Mouse (Mus musculus): ENCODE results near the gene Myh3. TPM values are rescaled to one million over a fixed set of nuclear protein-coding genes. Genes with fewer than 3 reads are reported as not detected.

Gene Myh3
- 0.01 and 0.02 TPM in 2 replicates for polyA plus RNA-seq (2012; rRNA removed)

GRCm38 (mm10) chr11:67078000-67078399, at the start of gene Myh3:
Gene Myh3, plus strand, starts transcription at chr11:67078300.
- TF ChIP-seq CTCF (conservative IDR thresholded peaks at IDR 0.05; ENCODE audit: insufficient read depth, insufficient read length, low read depth, low read length) = no peak
- no peak for TF ChIP-seq POLR2A (IDR thresholded peaks at IDR 0.05; ENCODE audit: low read depth, low read length)
- Histone ChIP-seq H3K36me3 (ENCODE audit: control insufficient read depth, insufficient read depth, low read length) (no peaks in the 10 kb centered on the region), H3K27ac (ENCODE audit: insufficient read depth, low read depth, low read length) (no peak within 1 kb of the TSS), H3K27me3 (replicated peaks; ENCODE audit: control insufficient read depth, insufficient read depth, low read length) (no peaks in the 10 kb centered on the region), H3K4me3 (ENCODE audit: insufficient read depth, low read depth, low read length) (no peak within 1 kb of the TSS), H3K4me1 (ENCODE audit: control insufficient read depth, insufficient read depth, low read length) (no peaks in the 10 kb centered on the region)
- no peak for DNase-seq
- WGBS = 80% methylated on average over 5 of the region's 5 CpGs

GRCm38 (mm10) chr11:67030904-67031602, 47.0 kb upstream of the Myh3 start:
- 52% methylated on average over 16 of the region's 16 CpGs for WGBS
- TF ChIP-seq POLR2A (IDR thresholded peaks at IDR 0.05; ENCODE audit: low read depth, low read length) (no peak), CTCF (conservative IDR thresholded peaks at IDR 0.05; ENCODE audit: insufficient read depth, insufficient read length, low read depth, low read length) (0 out of 2 replicates have a peak, but pooled peaks have one; percentile 13)

GRCm38 (mm10) chr11:67031603-67031915, 46.5 kb upstream of the Myh3 start:
- no peak for DNase-seq
- Histone ChIP-seq H3K27ac (ENCODE audit: insufficient read depth, low read depth, low read length) (no peak overlapping the region), H3K36me3 (ENCODE audit: control insufficient read depth, insufficient read depth, low read length) (no peaks in the 10 kb centered on the region), H3K4me3 (ENCODE audit: insufficient read depth, low read depth, low read length) (no peak overlapping the region), H3K4me1 (ENCODE audit: control insufficient read depth, insufficient read depth, low read length) (peaks cover 4% of the 10 kb centered on the region; the same call in 1 of the 2 replicates), H3K27me3 (replicated peaks; ENCODE audit: control insufficient read depth, insufficient read depth, low read length) (no peaks in the 10 kb centered on the region)
- 54% methylated on average over 2 of the region's 2 CpGs for WGBS
- TF ChIP-seq CTCF (conservative IDR thresholded peaks at IDR 0.05; ENCODE audit: insufficient read depth, insufficient read length, low read depth, low read length) (no peak), POLR2A (IDR thresholded peaks at IDR 0.05; ENCODE audit: low read depth, low read length) (no peak)

More at GRCm38 (mm10) chr11:67030904-67031602, 47.0 kb upstream of the Myh3 start:
- no peak for DNase-seq
- Histone ChIP-seq H3K27me3 (replicated peaks; ENCODE audit: control insufficient read depth, insufficient read depth, low read length) (no peaks in the 10 kb centered on the region), H3K36me3 (ENCODE audit: control insufficient read depth, insufficient read depth, low read length) (no peaks in the 10 kb centered on the region), H3K4me1 (ENCODE audit: control insufficient read depth, insufficient read depth, low read length) (peaks cover 4% of the 10 kb centered on the region; the same call in 1 of the 2 replicates), H3K4me3 (ENCODE audit: insufficient read depth, low read depth, low read length) (no peak overlapping the region), H3K27ac (ENCODE audit: insufficient read depth, low read depth, low read length) (no peak overlapping the region)

GRCm38 (mm10) chr11:67034775-67035485, 43.2 kb upstream of the Myh3 start:
- H3K4me1 ChIP-seq (ENCODE audit: control insufficient read depth, insufficient read depth, low read length) = peaks cover 4% of the 10 kb centered on the region; the same call in 1 of the 2 replicates
- 45% methylated on average over 4 of the region's 4 CpGs for WGBS
- H3K36me3 ChIP-seq (ENCODE audit: control insufficient read depth, insufficient read depth, low read length) = 0 out of 2 replicates have a peak, but pooled peaks cover 1% of the 10 kb centered on the region
- no peak overlapping the region for H3K4me3 ChIP-seq (ENCODE audit: insufficient read depth, low read depth, low read length)
- H3K27ac ChIP-seq (ENCODE audit: insufficient read depth, low read depth, low read length) = peak overlapping the region; percentile 62
- H3K27me3 ChIP-seq (replicated peaks; ENCODE audit: control insufficient read depth, insufficient read depth, low read length) = no peaks in the 10 kb centered on the region
- TF ChIP-seq POLR2A (IDR thresholded peaks at IDR 0.05; ENCODE audit: low read depth, low read length) (no peak), CTCF (conservative IDR thresholded peaks at IDR 0.05; ENCODE audit: insufficient read depth, insufficient read length, low read depth, low read length) (no peak)
- DNase-seq = peak; percentile 77

- DNase-seq = peak; percentile 84
- peaks cover 4% of the 10 kb centered on the region; the same call in 1 of the 2 replicates for H3K4me1 ChIP-seq (ENCODE audit: control insufficient read depth, insufficient read depth, low read length)
- peak overlapping the region; percentile 25; the same call in 1 of the 2 replicates for H3K27ac ChIP-seq (ENCODE audit: insufficient read depth, low read depth, low read length)
- no peaks in the 10 kb centered on the region for H3K27me3 ChIP-seq (replicated peaks; ENCODE audit: control insufficient read depth, insufficient read depth, low read length)
- 61% methylated on average over 6 of the region's 6 CpGs for WGBS
- peaks cover 4% of the 10 kb centered on the region; the same call in 1 of the 2 replicates for H3K36me3 ChIP-seq (ENCODE audit: control insufficient read depth, insufficient read depth, low read length)
- H3K4me3 ChIP-seq (ENCODE audit: insufficient read depth, low read depth, low read length) = no peak overlapping the region
- TF ChIP-seq CTCF (conservative IDR thresholded peaks at IDR 0.05; ENCODE audit: insufficient read depth, insufficient read length, low read depth, low read length) = no peak
- TF ChIP-seq POLR2A (IDR thresholded peaks at IDR 0.05; ENCODE audit: low read depth, low read length) = no peak
These were observed 41.9 kb upstream of the Myh3 start for GRCm38 (mm10) chr11:67036229-67036628.

GRCm38 (mm10) chr11:67036892-67037291, 41.2 kb upstream of the Myh3 start:
- H3K36me3 ChIP-seq (ENCODE audit: control insufficient read depth, insufficient read depth, low read length) = peaks cover 9% of the 10 kb centered on the region
- no peak overlapping the region for H3K27ac ChIP-seq (ENCODE audit: insufficient read depth, low read depth, low read length)
- H3K4me1 ChIP-seq (ENCODE audit: control insufficient read depth, insufficient read depth, low read length) = peaks cover 4% of the 10 kb centered on the region; the same call in 1 of the 2 replicates
- H3K27me3 ChIP-seq (replicated peaks; ENCODE audit: control insufficient read depth, insufficient read depth, low read length) = no peaks in the 10 kb centered on the region
- 87% methylated on average over 9 of the region's 9 CpGs for WGBS
- no peak for TF ChIP-seq CTCF (conservative IDR thresholded peaks at IDR 0.05; ENCODE audit: insufficient read depth, insufficient read length, low read depth, low read length)
- no peak for TF ChIP-seq POLR2A (IDR thresholded peaks at IDR 0.05; ENCODE audit: low read depth, low read length)
- H3K4me3 ChIP-seq (ENCODE audit: insufficient read depth, low read depth, low read length) = no peak overlapping the region
- DNase-seq = no peak

- no peak overlapping the region for H3K27ac ChIP-seq (ENCODE audit: insufficient read depth, low read depth, low read length)
- H3K4me1 ChIP-seq (ENCODE audit: control insufficient read depth, insufficient read depth, low read length) = peaks cover 4% of the 10 kb centered on the region; the same call in 1 of the 2 replicates
- no peak overlapping the region for H3K4me3 ChIP-seq (ENCODE audit: insufficient read depth, low read depth, low read length)
- H3K36me3 ChIP-seq (ENCODE audit: control insufficient read depth, insufficient read depth, low read length) = peaks cover 9% of the 10 kb centered on the region
- DNase-seq = no peak
- TF ChIP-seq POLR2A (IDR thresholded peaks at IDR 0.05; ENCODE audit: low read depth, low read length) = no peak
- peak; percentile 22; the same call in 1 of the 2 replicates for TF ChIP-seq CTCF (conservative IDR thresholded peaks at IDR 0.05; ENCODE audit: insufficient read depth, insufficient read length, low read depth, low read length)
- WGBS = 96% methylated on average over 3 of the region's 3 CpGs
- H3K27me3 ChIP-seq (replicated peaks; ENCODE audit: control insufficient read depth, insufficient read depth, low read length) = no peaks in the 10 kb centered on the region
These were observed 38.3 kb upstream of the Myh3 start for GRCm38 (mm10) chr11:67039799-67040198.
